Mouse (Mus musculus): Measurements from ENCODE around the gene Eaf2. TPM values are rescaled to one million over a fixed set of nuclear protein-coding genes. Genes with fewer than 3 reads are reported as not detected.

Eaf2 gene
- total RNA-seq, 2 experiments from 2014 or later = 1.4 TPM; not detected in 1

GRCm38 (mm10) chr16:36772996-36773395 lies 101.8 kb downstream of the Eaf2 start:
- ATAC-seq (replicated peaks; ENCODE audit: low FRiP score, poor library complexity, severe bottlenecking) = no peak

GRCm38 (mm10) chr16:36771703-36772102 lies 103.1 kb downstream of the Eaf2 start:
- ATAC-seq (replicated peaks; ENCODE audit: low FRiP score, poor library complexity, severe bottlenecking) = no peak

GRCm38 (mm10) chr16:36771244-36771643 lies 103.6 kb downstream of the Eaf2 start:
- ATAC-seq (replicated peaks; ENCODE audit: low FRiP score, poor library complexity, severe bottlenecking) = no peak

GRCm38 (mm10) chr16:36770830-36771229 lies 104.0 kb downstream of the Eaf2 start:
- no peak for ATAC-seq (replicated peaks; ENCODE audit: low FRiP score, poor library complexity, severe bottlenecking)

GRCm38 (mm10) chr16:36770191-36770771 lies 104.5 kb downstream of the Eaf2 start:
- peak; percentile 87 for ATAC-seq (replicated peaks; ENCODE audit: low FRiP score, poor library complexity, severe bottlenecking)

GRCm38 (mm10) chr16:36751979-36752378 lies 122.8 kb downstream of the Eaf2 start:
- ATAC-seq (replicated peaks; ENCODE audit: low FRiP score, poor library complexity, severe bottlenecking) = no peak

GRCm38 (mm10) chr16:36747767-36748166 lies 127.0 kb downstream of the Eaf2 start:
- ATAC-seq (replicated peaks; ENCODE audit: low FRiP score, poor library complexity, severe bottlenecking) = no peak

GRCm38 (mm10) chr16:36747068-36747467 lies 127.7 kb downstream of the Eaf2 start:
- ATAC-seq (replicated peaks; ENCODE audit: low FRiP score, poor library complexity, severe bottlenecking) = no peak

GRCm38 (mm10) chr16:36743580-36743979 lies 131.2 kb downstream of the Eaf2 start:
- no peak for ATAC-seq (replicated peaks; ENCODE audit: low FRiP score, poor library complexity, severe bottlenecking)

Other genes starting within 250 kb of the Eaf2 start
- gene Cd86, start 208.9 kb downstream of the Eaf2 start, total RNA-seq (2015; ENCODE audit: low replicate concordance) = 6.7 and 10.2 TPM in 2 replicates
- 6.6 and 12.8 TPM in 2 replicates for gene Cd86, start 208.9 kb downstream of the Eaf2 start, total RNA-seq (2017; ENCODE audit: low replicate concordance)
- not detected in 2 replicates for gene Ildr1, start 181.0 kb downstream of the Eaf2 start, total RNA-seq (2015; ENCODE audit: low replicate concordance)
- gene Ildr1, start 181.0 kb downstream of the Eaf2 start, total RNA-seq (2017; ENCODE audit: low replicate concordance) = not detected in 2 replicates
- gene Slc15a2, start 90.0 kb downstream of the Eaf2 start, total RNA-seq (2015; ENCODE audit: low replicate concordance) = 112 and 136 TPM in 2 replicates
- 195 and 265 TPM in 2 replicates for gene Slc15a2, start 90.0 kb downstream of the Eaf2 start, total RNA-seq (2017; ENCODE audit: low replicate concordance)
- 1.7 TPM in 1 of 2 replicates, not detected in the other for gene Iqcb1, start 46.6 kb downstream of the Eaf2 start, total RNA-seq (2015; ENCODE audit: low replicate concordance)
- gene Iqcb1, start 46.6 kb downstream of the Eaf2 start, total RNA-seq (2017; ENCODE audit: low replicate concordance) = 1.7 and 3.9 TPM in 2 replicates
- gene Golgb1, start 137 bp upstream of the Eaf2 start, total RNA-seq (2015; ENCODE audit: low replicate concordance) = 17.6 and 30.0 TPM in 2 replicates
- 36.8 and 42.0 TPM in 2 replicates for gene Golgb1, start 137 bp upstream of the Eaf2 start, total RNA-seq (2017; ENCODE audit: low replicate concordance)
- gene Hcls1, start 60.0 kb upstream of the Eaf2 start, total RNA-seq (2015; ENCODE audit: low replicate concordance) = 12.5 and 13.2 TPM in 2 replicates
- gene Hcls1, start 60.0 kb upstream of the Eaf2 start, total RNA-seq (2017; ENCODE audit: low replicate concordance) = 51.3 and 56.9 TPM in 2 replicates
- not detected in 2 replicates for gene Fbxo40, start 115.5 kb upstream of the Eaf2 start, total RNA-seq (2015; ENCODE audit: low replicate concordance)
- 0.17 and 0.28 TPM in 2 replicates for gene Fbxo40, start 115.5 kb upstream of the Eaf2 start, total RNA-seq (2017; ENCODE audit: low replicate concordance)
- 10.2 and 12.7 TPM in 2 replicates for gene Polq, start 136.8 kb upstream of the Eaf2 start, total RNA-seq (2015; ENCODE audit: low replicate concordance)
- 14.1 and 30.5 TPM in 2 replicates for gene Polq, start 136.8 kb upstream of the Eaf2 start, total RNA-seq (2017; ENCODE audit: low replicate concordance)